Mouse (Mus musculus) cerebellum, adult 2 months (tissue): ENCODE measurements around the gene Cc2d2b.

ENCODE experiments used
- CTCF ChIP-seq: fragments of 200-500 bp; IDR thresholded peaks from 2 replicates; pipeline ENCODE4 v1.5.1; 2011; ENCODE audit warnings: low read depth, mild to moderate bottlenecking, control low read depth, low read length, moderate library complexity, borderline replicate concordance; ENCODE audit not compliant: insufficient read depth
- POLR2A ChIP-seq: fragments of 200-500 bp; IDR thresholded peaks from 2 replicates; pipeline ENCODE4 v1.6.1; 2011; ENCODE audit warnings: low read length, control low read depth, borderline replicate concordance; ENCODE audit not compliant: insufficient read depth

DNA sequence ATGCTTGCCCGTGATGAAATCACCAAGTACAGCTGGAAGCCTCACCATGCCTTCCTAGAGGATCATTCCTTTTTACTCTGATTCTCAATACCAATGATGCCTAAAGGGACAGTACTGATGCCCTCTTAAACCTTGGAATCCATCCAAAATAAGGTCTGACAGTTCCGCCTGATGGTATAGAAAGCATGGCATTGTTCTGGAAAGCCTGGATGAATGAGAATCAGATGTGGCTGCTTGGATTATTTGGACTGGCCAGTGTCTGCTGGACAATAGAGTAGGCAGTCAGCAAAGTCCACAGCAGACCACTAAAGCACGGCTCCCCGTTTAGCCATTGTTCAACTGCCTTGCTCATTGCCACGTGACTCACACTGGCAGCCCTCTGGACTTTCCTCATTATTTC lies 48.7 kb upstream of the Cc2d2b start:
- TF ChIP-seq CTCF (no peak), POLR2A (no peak)
